Mouse (Mus musculus): ENCODE data around the gene Dcbld2.

Dcbld2 gene

DNA sequence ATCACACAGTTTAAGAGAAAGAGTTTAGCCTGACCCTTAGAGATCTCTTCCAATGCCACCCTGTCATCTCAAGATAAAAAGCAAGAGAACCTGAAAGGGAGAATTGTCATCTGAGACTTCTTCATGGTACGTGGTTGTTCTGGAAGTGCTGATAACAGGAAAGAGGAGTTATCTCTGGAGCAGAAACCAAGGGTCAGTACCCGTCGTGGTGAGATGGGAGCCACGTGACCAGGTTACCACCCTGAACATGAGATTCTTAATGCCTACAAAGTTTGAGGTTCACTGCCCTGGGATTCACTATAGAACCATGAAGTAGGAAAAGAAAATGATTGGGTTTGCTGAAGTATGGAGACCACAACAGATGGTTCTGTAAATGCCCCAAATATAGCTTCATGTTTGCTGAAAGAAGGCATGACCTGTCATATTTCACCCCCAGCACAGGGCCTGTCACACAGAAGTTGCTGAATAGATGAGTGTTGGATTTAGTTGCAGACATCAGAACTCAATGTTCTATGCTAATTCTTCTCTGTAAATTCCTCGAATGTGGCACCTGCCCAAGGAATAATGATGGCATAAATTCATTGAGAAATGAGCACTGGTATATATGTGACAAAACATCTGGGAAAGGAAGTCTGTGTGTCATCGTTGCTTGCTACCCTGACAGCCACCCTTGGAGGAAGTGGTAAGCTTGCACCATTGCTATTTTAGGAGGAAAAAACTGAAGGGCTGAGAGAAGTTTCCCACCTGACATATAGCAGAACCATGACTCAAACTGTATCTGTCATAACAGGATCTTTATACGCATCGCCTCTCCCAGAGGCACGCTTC, 89.9 kb downstream of the Dcbld2 start:
- DNase-seq, result no peak

GRCm38 (mm10) chr16:58499172-58499584, 90.9 kb downstream of the Dcbld2 start:
- no peak for DNase-seq

DNA sequence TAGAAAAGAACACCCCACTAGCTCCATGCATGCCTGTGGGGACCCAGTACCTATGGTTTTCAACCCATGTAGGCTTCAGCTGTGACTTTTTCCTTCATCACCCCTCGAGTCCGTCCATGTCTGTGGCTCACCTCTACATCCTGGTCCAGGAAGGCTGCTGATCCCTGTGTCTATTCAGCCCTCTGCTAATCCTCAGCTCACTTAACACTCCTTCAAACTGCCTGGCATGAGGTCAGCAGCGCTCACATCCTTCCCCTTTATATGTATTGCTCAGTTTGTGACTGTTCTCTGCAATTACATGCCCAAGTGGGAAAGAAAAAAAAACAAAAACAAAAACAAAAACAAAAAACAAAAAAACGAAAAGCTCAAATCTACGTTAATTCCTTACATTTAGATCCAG, 91.4 kb downstream of the Dcbld2 start:
- DNase-seq, result no peak

DNA sequence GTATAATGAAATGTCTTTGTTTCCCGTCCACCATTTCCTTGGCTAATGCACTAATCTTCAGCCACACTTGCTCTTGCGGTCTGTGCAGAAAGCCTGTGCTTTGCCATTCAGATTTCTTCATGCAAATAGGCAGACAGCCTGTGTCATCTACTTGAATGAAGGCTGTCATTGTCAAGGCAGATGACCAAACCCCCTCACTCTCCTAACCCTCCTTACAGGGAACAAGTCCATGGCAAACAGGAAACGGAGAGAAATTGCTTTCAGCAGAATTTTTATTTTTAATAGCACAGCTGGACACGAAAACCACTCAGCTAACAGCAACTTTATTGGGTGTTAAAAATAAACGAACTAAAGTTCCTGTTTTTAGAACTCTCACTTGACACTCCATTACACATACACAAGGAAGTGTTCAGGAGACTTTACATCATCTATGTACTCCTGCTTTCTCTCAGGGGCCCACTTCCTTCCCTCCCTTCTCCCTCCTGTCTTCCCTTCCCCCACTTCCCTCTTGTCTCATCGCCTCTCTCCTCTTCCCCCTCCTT, 93.6 kb downstream of the Dcbld2 start:
- DNase-seq, result peak; percentile 69

DNA sequence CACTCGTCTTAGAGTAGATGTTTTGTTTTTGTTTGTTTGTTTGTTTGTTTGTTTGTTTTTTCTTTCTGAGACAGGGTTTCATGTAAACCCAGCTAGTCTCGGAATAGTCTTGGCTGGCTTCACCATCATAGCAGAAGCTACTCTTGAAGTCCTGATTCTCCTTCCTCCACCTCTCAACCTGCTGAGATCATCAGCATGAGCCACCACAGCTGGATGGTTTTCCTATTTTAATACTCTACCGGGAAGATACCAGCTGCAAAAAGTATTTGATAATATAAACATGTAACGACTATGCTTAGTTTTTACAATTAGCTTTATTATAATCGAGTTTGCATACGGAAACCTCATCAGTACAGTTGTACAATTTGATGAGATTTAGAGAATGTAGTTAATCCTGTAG, 94.3 kb downstream of the Dcbld2 start:
- DNase-seq, result no peak

GRCm38 (mm10) chr16:58504945-58505344, 96.7 kb downstream of the Dcbld2 start:
- no peak for DNase-seq

DNA sequence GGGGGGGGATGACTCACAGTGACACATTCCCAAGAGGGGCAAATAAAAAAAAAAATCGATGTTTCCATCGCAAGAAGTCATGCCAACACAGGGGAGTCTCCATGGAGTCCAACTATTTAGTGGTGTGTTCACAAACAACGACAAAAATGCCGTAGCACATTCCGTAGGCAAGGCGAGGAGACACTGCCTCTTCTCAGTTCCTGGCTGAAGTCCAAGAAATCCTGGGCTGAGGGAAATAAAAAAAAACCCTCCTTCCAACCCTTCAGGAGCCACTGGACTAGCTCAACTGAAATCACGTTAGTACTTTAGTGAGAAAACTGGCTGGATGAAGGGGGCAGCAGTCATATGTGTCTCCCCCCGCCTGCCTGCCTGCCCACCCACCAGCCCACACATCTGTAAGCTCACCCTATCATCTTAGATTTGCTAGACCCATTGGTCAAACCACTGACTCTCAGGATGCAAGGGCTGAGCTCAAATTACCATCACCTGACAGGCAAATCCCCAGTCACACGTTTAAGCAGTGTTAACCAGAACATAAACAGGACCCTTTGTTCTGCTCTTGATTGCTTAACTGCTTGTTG, 104.0 kb downstream of the Dcbld2 start:
- no peak for DNase-seq

GRCm38 (mm10) chr16:58512887-58513286, 104.6 kb downstream of the Dcbld2 start:
- no peak for DNase-seq

GRCm38 (mm10) chr16:58513755-58514154, 105.5 kb downstream of the Dcbld2 start:
- DNase-seq, result no peak

DNA sequence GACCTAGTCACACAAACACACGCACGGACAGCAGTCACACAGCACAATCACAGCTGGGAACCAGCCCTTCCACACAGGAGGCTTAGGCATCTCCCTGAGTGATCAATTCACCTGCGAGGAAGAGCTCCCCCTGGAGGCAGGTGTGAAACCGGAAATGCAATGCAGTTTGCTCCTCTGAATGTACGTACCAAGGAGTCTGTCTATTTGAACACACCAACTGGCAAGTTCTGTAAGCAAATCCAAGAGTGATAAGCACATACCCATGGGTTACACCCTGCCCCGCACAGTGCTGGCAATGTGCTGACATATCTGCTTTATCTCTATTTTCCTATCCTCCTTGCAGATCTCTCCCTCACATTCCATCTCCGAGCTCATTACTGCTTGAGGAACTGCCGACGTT, 106.3 kb downstream of the Dcbld2 start:
- DNase-seq, result no peak

- no peak for DNase-seq
Measured at GRCm38 (mm10) chr16:58516161-58516560, 107.9 kb downstream of the Dcbld2 start.

GRCm38 (mm10) chr16:58516960-58517798, 108.9 kb downstream of the Dcbld2 start:
- DNase-seq, result no peak

Measured in layer of hippocampus, adult 9-11 months (tissue).